Mouse (Mus musculus) hindbrain, embryonic 16.5 days (tissue): ENCODE data around the gene Olfr801. TPM values are rescaled to one million over a fixed set of nuclear protein-coding genes. Genes with fewer than 3 reads are reported as not detected.

Experiments used
- ATAC-seq: fragments of 200-750 bp; cut with Nextera tagmentation; 2 replicates; pipeline ENCODE4 v1.8.0; 2017; ENCODE audit warnings: moderate TSS enrichment, moderate library complexity
- H3K27ac ChIP-seq: fragments of 300-500 bp; sonication (generic); 2 replicates; pipeline ENCODE4 v1.5.1; 2014; ENCODE audit warnings: low read depth, mild to moderate bottlenecking, control low read depth, low read length, moderate library complexity
- H3K27me3 ChIP-seq: fragments of 300-500 bp; sonication (generic); replicated peaks from 2 replicates; pipeline ENCODE4 v1.6.1; 2014; ENCODE audit warnings: low read length; ENCODE audit not compliant: control insufficient read depth, insufficient read depth
- H3K36me3 ChIP-seq: fragments of 300-500 bp; sonication (generic); 2 replicates; pipeline ENCODE4 v1.6.1; 2014; ENCODE audit warnings: mild to moderate bottlenecking, low read length, moderate library complexity, mixed read lengths; ENCODE audit not compliant: control insufficient read depth, insufficient read depth
- H3K4me1 ChIP-seq: fragments of 300-500 bp; sonication (generic); 2 replicates; pipeline ENCODE4 v1.6.1; 2014; ENCODE audit warnings: low read depth, low read length; ENCODE audit not compliant: control insufficient read depth, insufficient read depth
- H3K4me2 ChIP-seq: fragments of 300-500 bp; sonication (generic); 2 replicates; pipeline ENCODE4 v1.6.1; 2014; ENCODE audit warnings: mild to moderate bottlenecking, low read length, control low read depth, moderate library complexity
- H3K4me3 ChIP-seq: fragments of 300-500 bp; sonication (generic); 2 replicates; pipeline ENCODE4 v1.5.1; 2014; ENCODE audit warnings: mild to moderate bottlenecking, low read length, control low read depth, moderate library complexity
- H3K9ac ChIP-seq: fragments of 300-500 bp; sonication (generic); 2 replicates; pipeline ENCODE4 v1.6.1; 2014; ENCODE audit warnings: low read depth, mild to moderate bottlenecking, control low read depth, low read length, moderate library complexity
- H3K9me3 ChIP-seq: fragments of 300-500 bp; sonication (generic); 2 replicates; pipeline ENCODE4 v1.6.1; 2014; ENCODE audit warnings: mild to moderate bottlenecking, low read length, moderate library complexity; ENCODE audit not compliant: control insufficient read depth
- WGBS: fragments of 180-500 bp; shearing (Covaris S2); extraction: QIAGEN DNeasy Blood & Tissue Kit; methylation state at CpG from one replicate; pipeline ENCODE4 v1.1.7; 2014; 5-methylcytosine and 5-hydroxymethylcytosine counted together
- polyA plus RNA-seq: library from polyadenylated mRNA; unstranded; fragments of >200 nt; fragmentation: Nextera tagmentation; extraction: Ambion mirVana; gene quantifications from 2 replicates; pipeline ENCODE4 v1.2.1, GENCODE M21; 2015

Olfr801 gene
- polyA plus RNA-seq, 1 experiment from 2014 or later = not detected

DNA sequence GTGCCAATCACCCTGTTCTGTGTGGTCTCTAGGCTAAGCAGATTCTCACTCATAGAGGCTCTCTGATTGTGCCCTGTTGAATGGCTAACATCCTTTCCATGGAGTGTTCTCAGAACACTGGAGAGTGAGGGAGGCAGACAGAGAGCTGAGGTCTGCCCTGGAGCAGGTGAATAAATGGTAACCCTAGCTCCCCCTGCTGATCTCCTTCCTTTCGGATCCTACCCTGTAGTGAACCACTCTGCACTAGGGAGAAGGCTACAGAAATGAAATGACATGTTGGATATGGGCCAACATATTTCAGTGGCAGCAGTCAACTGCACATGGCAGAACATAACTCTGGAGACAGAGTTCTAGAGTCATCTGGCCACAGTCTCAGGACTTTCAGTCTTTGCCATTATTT is 51.9 kb downstream of the Olfr801 start:
- H3K4me3 ChIP-seq = no peak overlapping the region
- no peaks in the 10 kb centered on the region for H3K4me1 ChIP-seq
- ATAC-seq = peak; percentile 67
- 6% methylated on average over 1 of the region's 1 CpGs for WGBS
- no peaks in the 10 kb centered on the region for H3K36me3 ChIP-seq
- no peak overlapping the region for H3K9ac ChIP-seq
- H3K27me3 ChIP-seq = no peaks in the 10 kb centered on the region
- H3K4me2 ChIP-seq = no peak overlapping the region
- H3K9me3 ChIP-seq = no peaks in the 10 kb centered on the region
- no peak overlapping the region for H3K27ac ChIP-seq

Other genes with a start within 250 kb of the Olfr801 start
- not detected in 2 replicates for gene Olfr786, start 246.6 kb downstream of the Olfr801 start, polyA plus RNA-seq
- gene Olfr787, start 212.0 kb downstream of the Olfr801 start, polyA plus RNA-seq = not detected in 2 replicates
- gene Olfr788, start 202.9 kb downstream of the Olfr801 start, polyA plus RNA-seq = not detected in 2 replicates
- gene Olfr789, start 189.1 kb downstream of the Olfr801 start, polyA plus RNA-seq = not detected in 2 replicates
- gene Olfr790, start 175.4 kb downstream of the Olfr801 start, polyA plus RNA-seq = not detected in 2 replicates
- not detected in 2 replicates for gene Olfr791, start 152.1 kb downstream of the Olfr801 start, polyA plus RNA-seq
- not detected in 2 replicates for gene Olfr792, start 134.7 kb downstream of the Olfr801 start, polyA plus RNA-seq
- gene Olfr794, start 106.2 kb downstream of the Olfr801 start, polyA plus RNA-seq = not detected in 2 replicates
- gene Olfr796, start 61.3 kb downstream of the Olfr801 start, polyA plus RNA-seq = not detected in 2 replicates
- gene Olfr798, start 45.9 kb downstream of the Olfr801 start, polyA plus RNA-seq = not detected in 2 replicates
- gene Olfr799, start 36.4 kb downstream of the Olfr801 start, polyA plus RNA-seq = not detected in 2 replicates
- not detected in 2 replicates for gene Olfr800, start 16.2 kb downstream of the Olfr801 start, polyA plus RNA-seq
- 0.02 TPM in 1 of 2 replicates, not detected in the other for gene Olfr802, start 14.3 kb upstream of the Olfr801 start, polyA plus RNA-seq
- gene Olfr803, start 20.4 kb upstream of the Olfr801 start, polyA plus RNA-seq = not detected in 2 replicates
- gene Olfr804, start 29.3 kb upstream of the Olfr801 start, polyA plus RNA-seq = not detected in 2 replicates
- not detected in 2 replicates for gene Olfr805, start 55.5 kb upstream of the Olfr801 start, polyA plus RNA-seq
- gene Olfr806, start 68.1 kb upstream of the Olfr801 start, polyA plus RNA-seq = not detected in 2 replicates
- gene Olfr807, start 83.9 kb upstream of the Olfr801 start, polyA plus RNA-seq = not detected in 2 replicates
- not detected in 2 replicates for gene Olfr808, start 91.6 kb upstream of the Olfr801 start, polyA plus RNA-seq
- not detected in 2 replicates for gene Olfr809, start 100.8 kb upstream of the Olfr801 start, polyA plus RNA-seq
- gene Olfr810, start 121.1 kb upstream of the Olfr801 start, polyA plus RNA-seq = not detected in 2 replicates
- gene Olfr811, start 130.5 kb upstream of the Olfr801 start, polyA plus RNA-seq = not detected in 2 replicates
- gene Olfr812, start 172.2 kb upstream of the Olfr801 start, polyA plus RNA-seq = not detected in 2 replicates
- not detected in 2 replicates for gene Olfr813, start 181.5 kb upstream of the Olfr801 start, polyA plus RNA-seq
- gene Olfr814, start 206.0 kb upstream of the Olfr801 start, polyA plus RNA-seq = not detected in 2 replicates
- not detected in 2 replicates for gene Olfr815, start 232.0 kb upstream of the Olfr801 start, polyA plus RNA-seq
- not detected in 2 replicates for gene Olfr816, start 241.7 kb upstream of the Olfr801 start, polyA plus RNA-seq